Mouse (Mus musculus): ENCODE data around the gene Ndufaf1. TPM values are rescaled to one million over a fixed set of nuclear protein-coding genes. Genes with fewer than 3 reads are reported as not detected.

The Ndufaf1 gene
- total RNA-seq, 4 experiments from 2014 or later = 37.8 to 47.3 (median 43.0) TPM

- no peak for DNase-seq
Measured at GRCm38 (mm10) chr2:119617841-119618198, 44.8 kb downstream of the Ndufaf1 start.

DNA sequence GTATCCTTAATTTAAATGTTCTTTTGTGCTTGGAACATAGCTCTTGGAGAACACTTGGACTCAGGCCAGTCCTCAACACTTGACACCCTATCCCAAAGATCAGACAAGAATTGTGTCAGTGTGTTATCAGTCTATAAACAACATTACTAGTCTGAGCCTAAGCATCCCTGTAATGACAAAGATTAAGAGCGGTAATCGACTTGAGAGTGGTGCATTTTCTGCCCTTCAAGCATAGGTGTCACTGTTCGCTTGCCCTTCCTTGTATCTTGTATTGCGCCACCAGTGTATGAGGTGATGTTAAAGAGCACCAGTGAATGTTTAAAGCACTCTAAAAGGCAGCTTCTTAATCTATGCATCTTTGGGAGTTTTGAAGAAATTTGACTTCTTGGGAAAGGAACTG, 55.6 kb downstream of the Ndufaf1 start:
- no peak for DNase-seq

Other genes with a start within 250 kb of the Ndufaf1 start
- 10 to 100 TPM; 21.6 to 30.7 (median 23.7) TPM for gene Ino80, start 185.1 kb downstream of the Ndufaf1 start, total RNA-seq (2022)
- gene Exd1, start 115.2 kb downstream of the Ndufaf1 start, total RNA-seq (2022) = 1 to 10 TPM in 3 of 4 experiments, under 1 TPM in 1; 0.99 to 2.1 (median 1.1) TPM
- 100 to 1,000 TPM; 229 to 290 (median 261) TPM for gene Chp1, start 115.1 kb downstream of the Ndufaf1 start, total RNA-seq (2022)
- 1 to 10 TPM in 3 of 4 experiments, under 1 TPM in 1; 0.64 to 1.8 (median 1.4) TPM for gene Nusap1, start 44.5 kb downstream of the Ndufaf1 start, total RNA-seq (2022)
- 1 to 10 TPM in 3 of 4 experiments, under 1 TPM in 1; 0.65 to 1.8 (median 1.2) TPM for gene Oip5, start 44.4 kb downstream of the Ndufaf1 start, total RNA-seq (2022)
- 10 to 100 TPM; 27.3 to 33.0 (median 28.7) TPM for gene Rtf1, start 12.2 kb upstream of the Ndufaf1 start, total RNA-seq (2022)
- 1 to 10 TPM; 1.5 to 2.0 (median 1.8) TPM for gene Itpka, start 79.5 kb upstream of the Ndufaf1 start, total RNA-seq (2022)
- gene Ltk, start 97.6 kb upstream of the Ndufaf1 start, total RNA-seq (2022) = 1 to 10 TPM in 3 of 4 experiments, under 1 TPM in 1; 0.78 to 2.3 (median 1.6) TPM
- gene Rpap1, start 124.7 kb upstream of the Ndufaf1 start, total RNA-seq (2022) = 10 to 100 TPM; 18.2 to 30.2 (median 22.7) TPM
- 1 to 10 TPM; 3.9 to 5.2 (median 4.4) TPM for gene Tyro3, start 134.9 kb upstream of the Ndufaf1 start, total RNA-seq (2022)
- gene Mga, start 234.4 kb upstream of the Ndufaf1 start, total RNA-seq (2022) = 10 to 100 TPM; 34.3 to 65.1 (median 55.9) TPM